Mouse (Mus musculus) layer of hippocampus, adult 2 months (tissue): ENCODE results near the gene Rab9. TPM values are rescaled to one million over a fixed set of nuclear protein-coding genes. Genes with fewer than 3 reads are reported as not detected.
"Not testable (repeated sequence)": the region's sequence is repeated elsewhere in the genome, so short reads cannot be mapped to it uniquely, and the experiment has no call there.

Source experiments
- DNase-seq, 2 experiments: peaks; one replicate each; pipeline ENCODE4 v3.0.0; 2022; ENCODE audit warnings: low spot score in 2 of 2
- H3K27ac ChIP-seq: fragments of 200-600 bp; 2 replicates; pipeline ENCODE4 v1.8.1; 2022
- H3K4me3 ChIP-seq: fragments of 200-600 bp; 2 replicates; pipeline ENCODE4 v1.8.1; 2022; ENCODE audit warnings: mild to moderate bottlenecking
- CTCF ChIP-seq: fragments of 200-600 bp; conservative IDR thresholded peaks from 2 replicates; pipeline ENCODE4 v1.8.1; 2022; ENCODE audit warnings: antibody characterized with exemption, mild to moderate bottlenecking, moderate library complexity
- long read RNA-seq, 2 experiments: library from polyadenylated mRNA; stranded (forward); transcript quantifications; one replicate each; pipeline ENCODE4 v2.0.0; 2021; ENCODE audit warnings: borderline mapping rate in 2 of 2
- total RNA-seq, 2 experiments: library from RNA; stranded (reverse); gene quantifications; 2 replicates each; pipeline ENCODE4 v1.2.3; 2021

Gene Rab9
- 10 to 100 TPM; 38.1 to 39.2 TPM for total RNA-seq
- long read RNA-seq, experiment 1, transcript Rab9-202 (3 exons, 1,447 nt), result major isoform, 11 of 13 reads
- long read RNA-seq, experiment 1, partial matches to known transcripts, result 1 of 13 reads
- long read RNA-seq, experiment 1, other reads (novel, unspliced or antisense), result 1 of 13 reads
- long read RNA-seq, experiment 2, transcript Rab9-202 (3 exons, 1,447 nt), result major isoform, 33 of 34 reads
- long read RNA-seq, experiment 2, partial matches to known transcripts, result 0 of 34 reads
- long read RNA-seq, experiment 2, other reads (novel, unspliced or antisense), result 1 of 34 reads

DNA sequence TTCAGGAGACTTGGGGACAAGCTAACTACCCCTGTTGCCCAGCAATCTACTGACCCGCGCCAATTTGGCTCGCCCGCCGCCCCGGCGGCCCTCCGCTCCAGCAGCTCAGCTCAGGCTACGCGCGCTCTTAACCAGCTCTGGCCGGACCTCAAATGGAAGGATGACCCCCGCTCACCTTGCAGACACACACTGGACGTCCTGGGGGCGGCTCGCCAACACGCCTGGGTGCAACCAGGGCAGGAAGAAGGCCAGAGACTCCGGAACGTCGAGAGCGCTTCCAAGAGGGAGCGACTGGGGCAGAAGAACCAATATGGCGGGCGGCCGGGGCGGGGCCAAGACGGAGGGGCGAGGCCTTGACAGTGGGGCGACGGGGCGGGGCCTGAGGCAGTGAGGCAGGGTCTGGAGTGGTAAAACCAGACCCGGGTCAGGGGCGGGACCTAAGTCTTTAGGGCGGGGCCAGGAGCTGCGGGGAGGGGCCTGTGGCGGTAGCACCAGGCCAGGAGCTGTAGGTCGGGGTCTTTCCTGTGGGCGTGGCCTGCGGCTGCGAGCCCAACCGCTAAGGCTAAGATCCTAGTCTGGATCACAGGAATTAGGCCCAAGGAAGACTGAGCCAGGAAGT is at the start of gene Rab9:
TSS of gene Rab9 (minus strand) at position 503 of the 619 bp plus-strand sequence.
- H3K4me3 ChIP-seq, result peak within 1 kb of the TSS; percentile 67

DNA sequence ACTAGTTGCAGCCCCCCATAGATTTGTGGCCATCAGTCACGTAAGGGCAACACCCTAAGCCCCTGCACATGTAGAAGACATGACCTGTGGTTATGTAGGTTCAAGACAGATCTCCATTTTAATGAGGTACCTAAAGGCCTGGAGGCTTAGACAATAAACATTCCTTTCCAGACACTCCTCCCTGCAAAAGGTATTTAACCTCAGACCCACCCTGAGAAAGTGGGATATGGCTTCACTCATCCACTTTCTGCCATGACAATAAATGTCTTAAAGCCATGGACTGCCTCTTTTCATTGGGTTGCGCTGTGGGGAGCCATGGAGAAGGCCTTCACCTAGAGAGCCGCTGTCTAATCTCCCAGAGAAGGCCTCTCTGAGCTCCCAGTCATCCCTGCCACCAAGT is 48.5 kb upstream of the Rab9 start:
- TF ChIP-seq CTCF, result no peak
- DNase-seq, result no peak
- Histone ChIP-seq H3K27ac (no peak overlapping the region), H3K4me3 (no peak overlapping the region)

More for the DNA sequence above, at the start of gene Rab9:
- no peak for TF ChIP-seq CTCF
- DNase-seq, result peak; percentile 85 to 90
- peak within 1 kb of the TSS; percentile 89 for H3K27ac ChIP-seq

DNA sequence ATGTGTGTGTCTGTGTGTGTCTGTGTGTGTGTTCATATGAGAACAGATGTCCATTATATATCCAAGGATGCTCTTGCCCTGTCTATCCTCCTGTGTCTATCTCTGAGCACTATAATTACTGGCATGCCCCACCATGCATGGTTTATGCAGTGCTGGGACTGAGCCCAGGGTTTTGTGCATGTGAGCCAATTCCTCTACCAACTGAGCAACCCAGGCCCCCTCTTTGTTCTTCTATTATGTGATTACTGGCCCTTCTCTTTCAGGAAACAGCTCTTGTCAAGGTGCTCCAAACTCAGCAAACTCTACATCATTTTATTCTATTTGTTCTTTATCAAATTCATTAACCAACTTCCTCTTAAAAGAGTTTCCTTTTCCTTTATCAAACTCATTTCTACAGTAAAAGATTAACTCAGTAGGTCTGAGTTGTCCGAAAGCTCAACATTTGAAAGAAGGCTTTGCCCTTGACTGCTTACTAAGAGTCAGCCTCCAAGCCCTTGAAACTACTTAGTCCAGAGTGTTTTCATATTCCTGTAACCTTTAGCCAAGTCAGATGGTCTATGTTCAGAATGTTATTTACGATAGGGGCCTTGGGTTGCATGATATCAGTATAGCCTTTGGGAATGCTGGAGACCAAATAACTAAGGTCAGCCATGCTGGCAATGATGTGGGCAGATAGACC is 46.1 kb upstream of the Rab9 start:
- DNase-seq, result no peak
- no peak overlapping the region for H3K4me3 ChIP-seq
- TF ChIP-seq CTCF, result no peak
- no peak overlapping the region for H3K27ac ChIP-seq

DNA sequence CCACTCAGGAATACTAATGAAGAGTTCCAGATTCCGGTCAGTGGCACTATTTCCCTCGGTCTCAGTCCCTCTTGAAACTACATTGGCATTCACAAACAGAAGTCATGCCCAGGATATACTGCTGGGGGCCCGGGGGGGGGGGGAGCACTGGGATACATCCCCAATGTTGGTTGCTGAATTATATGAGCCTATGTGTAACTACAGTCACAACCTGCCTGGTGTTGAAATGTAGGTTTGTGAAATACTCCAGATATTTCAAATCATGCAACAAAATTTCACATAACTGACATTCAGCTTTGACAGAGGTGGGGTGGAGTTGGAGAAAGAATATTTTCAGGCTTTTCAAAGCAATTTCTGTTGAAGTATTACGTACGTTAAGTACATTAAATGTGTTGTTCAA is 41.1 kb upstream of the Rab9 start:
- TF ChIP-seq CTCF, result no peak
- no peak overlapping the region for H3K27ac ChIP-seq

DNA sequence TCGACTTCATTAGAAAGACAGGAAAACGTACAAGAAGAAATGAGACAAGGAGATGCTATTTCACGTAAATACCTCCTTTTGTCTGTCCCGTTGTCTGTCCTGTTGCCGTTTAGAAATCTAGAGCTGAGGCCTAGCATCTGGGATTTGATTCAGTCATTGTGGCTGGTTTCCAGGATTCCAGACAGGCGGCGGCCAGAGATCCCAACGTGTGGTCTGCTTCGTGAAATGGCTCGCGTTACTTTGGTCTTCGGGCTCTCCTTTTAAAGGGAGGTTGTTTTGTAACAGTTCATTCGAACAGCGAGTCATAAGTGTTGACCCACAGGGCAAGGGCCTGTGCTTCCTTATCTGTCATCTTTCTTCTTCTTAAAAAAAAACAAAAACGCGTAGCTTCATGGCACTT is 38.7 kb upstream of the Rab9 start, which contains the start of gene Tceanc:
TSS of gene Tceanc (minus strand) at position 223 of the 400 bp plus-strand sequence.
- no peak within 1 kb of the TSS for H3K27ac ChIP-seq
- TF ChIP-seq CTCF, result no peak
- H3K4me3 ChIP-seq, result no peak within 1 kb of the TSS
- no peak for DNase-seq

More for the DNA sequence above, 41.1 kb upstream of the Rab9 start:
- DNase-seq, result no peak
- no peak overlapping the region for H3K4me3 ChIP-seq

DNA sequence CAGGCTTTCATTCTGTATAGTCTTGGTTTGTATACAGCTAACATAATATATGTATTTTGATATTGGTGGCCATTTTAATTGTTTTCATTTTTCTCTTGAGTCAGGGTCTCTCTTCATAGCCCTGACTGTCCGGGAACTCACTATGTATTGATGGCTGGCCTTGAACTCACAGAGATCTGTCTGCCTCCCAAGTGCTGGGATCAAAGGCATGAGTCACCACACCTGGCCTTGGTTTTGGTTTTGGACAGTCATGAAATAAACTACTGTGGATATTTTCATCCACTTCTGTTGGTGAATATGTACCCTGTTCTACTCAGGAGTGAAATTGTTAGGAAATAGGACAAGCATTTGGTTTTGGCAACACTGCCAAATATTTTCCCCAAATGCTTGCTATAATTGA is 37.0 kb upstream of the Rab9 start:
- no peak for DNase-seq
- TF ChIP-seq CTCF, result no peak
- no peak overlapping the region for H3K27ac ChIP-seq
- H3K4me3 ChIP-seq, result no peak overlapping the region

DNA sequence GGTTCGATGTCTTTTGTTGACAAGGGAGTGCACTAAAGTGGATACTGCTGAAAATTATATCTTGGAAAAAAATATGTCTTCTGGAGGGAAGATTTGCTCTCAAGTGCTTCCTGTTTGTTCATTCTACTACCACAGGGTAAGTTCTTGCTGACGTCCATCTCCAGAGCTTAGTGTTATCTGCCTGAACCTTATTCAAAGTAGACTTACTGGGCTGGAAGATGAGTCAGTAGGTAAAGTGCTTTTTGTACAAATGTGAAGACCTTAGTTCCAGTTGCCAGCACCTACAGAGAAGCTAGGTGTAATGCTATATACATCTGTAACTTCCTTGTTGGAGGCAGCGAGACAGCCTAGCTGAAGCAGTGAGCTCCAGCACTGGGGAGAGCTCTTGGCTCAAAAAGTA is 36.3 kb upstream of the Rab9 start:
- DNase-seq, result no peak
- H3K4me3 ChIP-seq, result no peak overlapping the region
- TF ChIP-seq CTCF, result no peak

DNA sequence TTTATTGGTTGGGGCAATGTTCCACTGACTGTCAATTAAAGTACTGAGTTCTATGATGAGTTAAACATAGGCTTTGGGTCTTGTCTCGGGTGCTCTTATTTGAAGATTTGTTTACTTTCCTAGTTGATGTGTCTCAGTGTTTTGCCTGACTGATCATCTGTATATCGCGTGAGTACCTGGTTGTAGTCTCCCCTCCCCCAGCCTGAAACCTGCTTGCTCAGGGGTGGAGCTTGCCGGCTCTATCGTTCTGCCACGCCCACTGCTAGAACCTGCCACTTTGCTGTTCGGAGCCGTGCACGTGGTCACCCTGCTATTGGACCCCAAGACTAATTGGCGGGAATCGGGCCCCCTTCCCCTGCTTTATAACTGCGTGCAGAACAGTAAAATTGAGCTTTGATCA is 34.4 kb upstream of the Rab9 start:
- not testable (repeated sequence) for DNase-seq, H3K27ac ChIP-seq, H3K4me3 ChIP-seq

More for the DNA sequence above, 36.3 kb upstream of the Rab9 start:
- no peak overlapping the region for H3K27ac ChIP-seq

DNA sequence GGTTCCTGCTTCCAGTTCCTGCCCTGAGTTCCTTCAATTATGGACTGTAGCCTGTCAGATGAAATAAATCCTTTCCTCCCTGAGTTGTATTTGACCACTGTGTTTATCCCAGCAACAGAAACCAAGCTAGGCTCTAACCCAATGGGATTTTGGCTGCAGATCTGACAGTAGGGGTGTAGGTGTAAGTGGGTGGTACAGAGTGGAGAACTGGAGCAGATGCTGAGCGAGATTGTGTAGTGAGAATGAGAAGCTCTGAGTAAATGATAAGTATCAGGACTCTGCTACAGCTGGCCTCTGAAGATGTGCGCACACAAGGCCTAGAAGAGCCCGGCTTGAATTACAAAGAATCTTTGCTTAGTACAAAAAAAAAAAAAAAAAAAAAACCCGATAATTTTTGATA is 32.4 kb upstream of the Rab9 start:
- no peak for TF ChIP-seq CTCF

DNA sequence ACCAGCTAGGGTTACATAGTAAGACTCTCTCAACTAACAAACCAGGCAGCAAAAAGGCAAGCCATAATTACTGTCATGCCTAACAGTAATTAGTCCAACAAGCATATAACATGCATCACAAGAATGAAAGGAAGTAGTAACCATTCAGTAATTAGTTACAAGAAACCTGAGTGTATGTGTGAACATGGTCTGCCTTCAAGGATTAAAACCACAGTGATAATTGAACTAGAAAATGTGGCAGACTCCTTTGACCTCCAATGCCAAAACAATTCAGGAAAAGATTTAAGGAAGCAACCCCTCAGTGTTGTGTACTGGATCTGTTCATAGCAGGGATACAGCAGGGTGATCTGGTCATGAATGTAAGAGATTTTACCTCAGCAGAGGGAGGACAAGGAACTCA is 31.4 kb upstream of the Rab9 start:
- Histone ChIP-seq H3K27ac (peak overlapping the region; percentile 99; the same call in 1 of the 2 replicates), H3K4me3 (peak overlapping the region; percentile 73; the same call in 1 of the 2 replicates)
- TF ChIP-seq CTCF, result no peak
- DNase-seq, result no peak

More for the DNA sequence above, 32.4 kb upstream of the Rab9 start:
- DNase-seq, result peak; percentile 20 to 31
- Histone ChIP-seq H3K27ac (peak overlapping the region; percentile 46), H3K4me3 (no peak overlapping the region)

DNA sequence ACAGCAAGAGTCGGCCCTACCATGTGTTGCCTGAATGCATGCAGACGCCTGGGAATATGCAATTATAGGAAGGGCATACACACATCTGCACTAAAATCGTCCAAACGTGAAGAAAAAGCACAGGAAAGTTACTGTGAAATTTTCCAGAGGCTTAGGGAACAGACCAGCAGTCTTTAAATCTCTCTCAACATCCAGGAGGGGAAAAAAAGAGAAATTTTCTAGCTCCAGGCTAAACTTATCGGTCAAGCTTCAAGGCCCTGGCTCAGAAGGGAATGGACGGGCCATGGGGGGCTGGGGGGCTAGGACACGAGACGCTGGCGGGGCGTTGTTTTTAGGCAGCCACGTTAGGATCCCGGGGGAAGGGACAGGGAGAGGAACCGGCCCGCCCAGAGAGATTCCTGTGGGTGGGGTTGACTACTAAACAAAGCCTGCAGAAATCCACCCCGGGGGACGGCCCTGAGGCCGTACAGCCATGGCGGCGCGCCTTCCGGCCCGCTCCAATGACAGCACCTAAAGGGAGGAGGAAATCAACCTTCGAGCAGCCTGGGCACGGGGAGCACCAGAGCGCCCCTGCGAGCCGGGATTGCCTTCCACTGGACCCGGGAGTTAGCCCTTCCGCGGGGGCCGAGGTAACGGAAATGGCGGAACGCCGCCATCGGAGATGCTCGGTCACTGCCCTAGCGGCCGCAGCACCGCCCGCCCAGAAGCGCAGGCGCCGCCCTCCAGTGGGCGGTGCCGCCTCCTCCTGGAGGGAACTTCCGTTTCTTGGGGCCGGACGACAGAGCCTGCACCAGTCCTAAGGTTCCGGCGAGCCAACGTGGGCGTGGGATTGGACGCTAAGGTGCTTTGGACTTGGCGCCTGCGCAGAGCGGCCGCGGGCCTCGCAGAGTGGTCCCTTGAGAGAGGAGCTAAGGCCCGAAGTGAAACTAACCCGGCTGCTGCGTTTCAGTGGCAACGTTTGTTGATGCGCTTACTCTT is 30.4 kb upstream of the Rab9 start:
- H3K27ac ChIP-seq, result peak overlapping the region; percentile 99
- DNase-seq, result peak; percentile 82 to 89
- peak; percentile 68 for TF ChIP-seq CTCF
- peak overlapping the region; percentile 73 for H3K4me3 ChIP-seq

DNA sequence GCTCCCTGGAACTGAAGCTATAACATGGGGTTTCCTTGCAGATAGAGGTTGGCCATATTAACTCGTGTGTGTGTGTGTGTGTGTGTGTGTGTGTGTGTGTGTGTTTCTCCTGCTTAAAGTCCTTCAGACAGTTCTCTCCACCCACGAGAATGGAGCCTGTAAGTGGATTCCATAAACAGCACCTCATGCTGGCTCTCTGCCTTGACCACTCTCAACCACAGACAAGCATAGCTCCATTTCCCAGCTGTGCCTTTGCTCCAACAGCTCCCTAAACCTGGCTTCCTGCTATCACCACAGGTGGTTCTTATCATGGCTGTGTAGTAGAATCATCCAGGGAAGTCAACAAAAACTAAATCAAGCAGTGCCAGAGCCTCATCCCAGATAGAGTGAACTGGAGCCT is 24.8 kb upstream of the Rab9 start:
- TF ChIP-seq CTCF, result no peak

More for the DNA sequence above, 24.8 kb upstream of the Rab9 start:
- DNase-seq, result no peak
- H3K27ac ChIP-seq, result no peak overlapping the region
- H3K4me3 ChIP-seq, result no peak overlapping the region
